Mouse (Mus musculus) embryonic fibroblast, embryonic 13.5 days (primary cell): ENCODE data around the gene Eif2ak4. TPM values are rescaled to one million over a fixed set of nuclear protein-coding genes. Genes with fewer than 3 reads are reported as not detected.

Experiments
- H3K27ac ChIP-seq: 2 replicates; pipeline ENCODE4 v1.5.1; 2012; ENCODE audit warnings: low read length, control low read depth, inconsistent platforms; ENCODE audit not compliant: insufficient read depth
- H3K4me1 ChIP-seq: 2 replicates; pipeline ENCODE4 v1.6.1; 2011; ENCODE audit warnings: low read length; ENCODE audit not compliant: control insufficient read depth, insufficient read depth
- H3K4me3 ChIP-seq: 2 replicates; pipeline ENCODE4 v1.5.1; 2011; ENCODE audit warnings: mild to moderate bottlenecking, control low read depth, low read length; ENCODE audit not compliant: insufficient read depth
- CTCF ChIP-seq: IDR thresholded peaks from 2 replicates; pipeline ENCODE4 v1.5.1; 2011; ENCODE audit warnings: mild to moderate bottlenecking, control low read depth, low read length, moderate library complexity, borderline replicate concordance; ENCODE audit not compliant: insufficient read depth
- POLR2A ChIP-seq: IDR thresholded peaks from 2 replicates; pipeline ENCODE4 v1.6.1; 2011; ENCODE audit warnings: low read depth, mild to moderate bottlenecking, control low read depth, low read length, moderate library complexity
- polyA plus RNA-seq: library from polyadenylated mRNA; stranded (reverse); fragments of >200 nt; gene quantifications from 2 replicates; pipeline ENCODE4 v1.2.4, GENCODE M21; 2011; ENCODE audit warnings: low read depth; ENCODE audit not compliant: missing spikeins, insufficient read length

Gene Eif2ak4
- polyA plus RNA-seq, 1 experiment = 18.3 TPM

DNA sequence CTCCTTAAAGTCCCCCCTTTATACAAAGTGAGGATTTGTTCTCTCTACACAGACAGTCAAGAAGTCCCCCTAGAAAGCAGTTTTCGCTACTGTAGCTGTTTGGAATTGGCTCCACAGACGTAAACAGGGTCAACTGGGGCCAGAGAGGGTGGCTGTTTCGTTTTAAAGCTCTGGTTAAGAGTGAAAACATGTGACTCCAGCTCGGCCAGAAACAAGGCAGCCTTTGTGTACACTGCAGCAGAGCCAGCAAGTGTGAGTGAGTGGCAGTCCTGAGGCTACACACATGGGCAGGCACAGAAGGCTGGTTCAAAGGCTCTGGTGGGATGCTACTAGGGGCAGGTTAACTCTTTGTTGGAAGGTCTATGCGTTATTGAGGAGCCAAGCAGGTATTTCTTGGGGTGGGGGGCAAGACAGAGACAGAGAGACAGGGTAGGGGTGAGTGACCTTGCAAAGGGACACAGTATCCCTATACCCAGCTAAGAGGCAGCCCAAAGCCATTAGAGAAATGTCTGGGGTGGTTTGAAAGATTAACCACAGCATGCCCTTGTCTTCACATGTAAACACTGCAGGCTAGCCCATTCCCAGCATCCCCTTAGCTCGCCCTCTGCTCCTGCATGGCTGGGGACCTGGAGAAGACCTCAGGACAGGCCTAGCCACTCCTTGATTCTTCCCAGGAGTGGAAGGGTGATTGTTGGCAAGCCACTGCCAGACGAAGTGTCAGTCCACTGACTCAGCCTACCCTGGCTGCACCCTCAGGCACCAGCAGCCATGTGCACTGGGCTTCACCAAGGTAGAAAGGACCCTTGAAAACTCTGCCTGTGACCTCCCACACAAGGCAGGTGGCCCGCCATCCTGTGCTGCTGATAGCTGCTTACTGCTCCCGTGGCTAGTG lies 131.9 kb downstream of the Eif2ak4 start:
- Histone ChIP-seq H3K27ac (no peak overlapping the region), H3K4me3 (no peak overlapping the region), H3K4me1 (no peaks in the 10 kb centered on the region)
- no peak for TF ChIP-seq CTCF
- TF ChIP-seq POLR2A = no peak

DNA sequence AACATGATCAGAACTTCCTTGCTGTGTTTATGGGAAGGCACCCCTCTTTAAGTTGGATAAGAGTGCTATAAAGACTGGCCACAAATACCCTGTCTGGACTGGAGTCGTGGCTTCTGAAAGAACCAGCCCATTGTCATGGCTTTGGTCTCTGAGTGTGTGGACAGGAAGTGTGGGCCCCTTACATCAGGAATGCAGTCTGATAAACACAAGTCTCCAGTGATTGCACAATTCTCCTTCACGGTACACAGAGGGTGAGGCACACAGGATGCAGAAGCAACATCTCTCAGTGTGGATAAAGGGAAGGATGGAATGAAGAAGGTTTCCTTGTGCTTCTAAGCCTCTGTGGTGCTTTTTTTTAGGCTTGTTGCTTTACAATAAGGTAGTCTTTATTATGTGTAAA lies 133.8 kb downstream of the Eif2ak4 start:
- Histone ChIP-seq H3K4me3 (no peak overlapping the region), H3K27ac (no peak overlapping the region), H3K4me1 (no peaks in the 10 kb centered on the region)
- no peak for TF ChIP-seq CTCF
- TF ChIP-seq POLR2A = no peak

DNA sequence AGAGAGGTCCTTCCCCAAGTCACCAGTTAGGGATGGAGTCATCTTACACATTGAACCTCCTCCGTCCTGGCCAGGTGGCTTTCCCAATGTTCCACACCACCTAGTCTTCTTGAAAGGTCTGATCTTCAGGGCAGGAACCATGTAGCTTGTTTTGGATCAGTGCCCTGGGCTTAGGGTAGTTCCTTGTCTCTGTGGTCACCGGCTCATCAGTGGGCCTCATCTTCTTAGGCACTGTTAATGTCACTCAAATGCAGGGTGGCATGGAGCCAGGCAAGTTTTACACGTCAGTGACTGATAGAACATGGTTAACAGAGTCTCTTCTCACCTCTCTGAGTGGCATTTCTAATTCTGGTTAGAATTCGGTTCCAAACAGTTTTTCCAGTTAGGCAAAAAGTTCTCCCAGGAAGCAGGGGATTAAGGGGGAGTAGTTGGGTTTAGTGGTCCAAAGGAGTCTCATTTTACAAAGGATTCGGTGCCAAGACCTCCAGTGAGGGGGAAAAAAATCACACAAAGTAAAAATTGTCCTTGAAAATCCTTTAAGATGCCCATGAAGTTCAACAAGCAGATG lies 134.8 kb downstream of the Eif2ak4 start:
- Histone ChIP-seq H3K4me3 (no peak overlapping the region), H3K27ac (no peak overlapping the region), H3K4me1 (no peaks in the 10 kb centered on the region)
- TF ChIP-seq POLR2A (no peak), CTCF (no peak)

DNA sequence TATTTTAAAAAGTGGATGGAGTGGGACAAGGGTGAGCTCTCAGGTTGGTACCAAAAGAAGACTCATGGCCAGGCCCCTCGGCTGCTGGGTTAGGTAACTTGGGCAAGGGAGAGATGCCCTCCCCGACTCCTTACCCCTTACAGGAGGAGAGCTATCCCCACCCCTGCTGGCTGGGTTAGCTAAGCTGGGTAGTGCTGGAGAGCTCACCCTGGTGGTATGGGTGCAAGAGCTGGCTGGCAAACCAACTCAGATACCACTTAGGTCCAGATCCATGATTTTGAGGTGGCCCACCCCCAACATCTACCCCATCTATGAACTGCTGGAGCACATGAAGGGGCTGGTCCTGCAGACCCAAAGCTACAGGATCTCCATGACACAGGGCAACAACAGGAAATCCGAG lies 136.4 kb downstream of the Eif2ak4 start:
- Histone ChIP-seq H3K4me3 (no peak overlapping the region), H3K4me1 (no peaks in the 10 kb centered on the region), H3K27ac (no peak overlapping the region)
- TF ChIP-seq CTCF (no peak), POLR2A (no peak)

Other genes with a start within 250 kb of the Eif2ak4 start
- 0.92 and 0.93 TPM in 2 replicates for gene Fsip1, start 131.7 kb upstream of the Eif2ak4 start, polyA plus RNA-seq
- gene Gpr176, start 15.2 kb upstream of the Eif2ak4 start, polyA plus RNA-seq = 60.0 and 79.4 TPM in 2 replicates
- gene Srp14, start 91.1 kb downstream of the Eif2ak4 start, polyA plus RNA-seq = 203 and 217 TPM in 2 replicates
- gene Bmf, start 161.1 kb downstream of the Eif2ak4 start, polyA plus RNA-seq = 2.7 and 10.1 TPM in 2 replicates
- gene Bub1b, start 209.6 kb downstream of the Eif2ak4 start, polyA plus RNA-seq = 44.7 and 75.2 TPM in 2 replicates